Mouse (Mus musculus) heart, embryonic 14.5 days (tissue): ENCODE data around the gene Insyn1. TPM values are rescaled to one million over a fixed set of nuclear protein-coding genes. Genes with fewer than 3 reads are reported as not detected.

ENCODE experiments used
- polyA plus RNA-seq: library from polyadenylated mRNA; unstranded; fragments of >200 nt; fragmentation: Nextera tagmentation; extraction: Ambion mirVana; gene quantifications from 2 replicates; pipeline ENCODE4 v1.2.1, GENCODE M21; 2014

Insyn1 gene
- polyA plus RNA-seq, 1 experiment from 2014 or later, result 1.8 TPM

Other genes starting within 250 kb of the Insyn1 start
- gene Pml, start 238.8 kb upstream of the Insyn1 start, polyA plus RNA-seq, result 11.0 and 11.8 TPM in 2 replicates
- gene Stoml1, start 235.4 kb upstream of the Insyn1 start, polyA plus RNA-seq, result 22.7 and 25.6 TPM in 2 replicates
- gene Loxl1, start 175.4 kb upstream of the Insyn1 start, polyA plus RNA-seq, result 46.8 and 53.6 TPM in 2 replicates
- gene Tbc1d21, start 118.1 kb upstream of the Insyn1 start, polyA plus RNA-seq, result not detected in 2 replicates
- 30.9 and 31.0 TPM in 2 replicates for gene Cd276, start 66.8 kb downstream of the Insyn1 start, polyA plus RNA-seq
- 133 and 136 TPM in 2 replicates for gene Nptn, start 93.6 kb downstream of the Insyn1 start, polyA plus RNA-seq